Mouse (Mus musculus) cerebral cortex, adult 2 months (tissue): ENCODE measurements around the gene Ttc9.

Experiments used
- WGBS: fragments of 180-500 bp; shearing (Covaris S2); methylation state at CpG from one replicate; pipeline ENCODE4 v1.1.7; 2018; 5-methylcytosine and 5-hydroxymethylcytosine counted together

Gene Ttc9

GRCm38 (mm10) chr12:81662076-81662475 lies 31.0 kb downstream of the Ttc9 start:
- WGBS: 78% methylated on average over 4 of the region's 4 CpGs

- 85% methylated on average over 9 of the region's 9 CpGs for WGBS
These were observed 32.1 kb downstream of the Ttc9 start for GRCm38 (mm10) chr12:81663116-81663515.

- 85% methylated on average over 5 of the region's 5 CpGs for WGBS
These were observed 32.9 kb downstream of the Ttc9 start for GRCm38 (mm10) chr12:81663906-81664305.

GRCm38 (mm10) chr12:81668406-81668805 lies 37.4 kb downstream of the Ttc9 start:
- WGBS: 74% methylated on average over 9 of the region's 9 CpGs

GRCm38 (mm10) chr12:81675557-81675956 lies 44.5 kb downstream of the Ttc9 start:
- WGBS: 77% methylated on average over 2 of the region's 2 CpGs

- 74% methylated on average over 7 of the region's 7 CpGs for WGBS
These were observed 48.9 kb downstream of the Ttc9 start for GRCm38 (mm10) chr12:81679807-81680529.

- 79% methylated on average over 11 of the region's 11 CpGs for WGBS
These were observed 52.3 kb downstream of the Ttc9 start for GRCm38 (mm10) chr12:81683395-81683794.

GRCm38 (mm10) chr12:81684096-81684495 lies 53.0 kb downstream of the Ttc9 start:
- 87% methylated on average over 6 of the region's 6 CpGs for WGBS

GRCm38 (mm10) chr12:81685981-81686380 lies 54.9 kb downstream of the Ttc9 start:
- 71% methylated on average over 3 of the region's 3 CpGs for whole genome bisulfite sequencing

GRCm38 (mm10) chr12:81686406-81687117 lies 55.5 kb downstream of the Ttc9 start:
- 70% methylated on average over 12 of the region's 12 CpGs for WGBS

GRCm38 (mm10) chr12:81687873-81688272 lies 56.8 kb downstream of the Ttc9 start:
- 66% methylated on average over 5 of the region's 5 CpGs for WGBS

GRCm38 (mm10) chr12:81688537-81688936 lies 57.5 kb downstream of the Ttc9 start:
- WGBS: 52% methylated on average over 4 of the region's 4 CpGs

GRCm38 (mm10) chr12:81689505-81690056 lies 58.5 kb downstream of the Ttc9 start:
- WGBS: 49% methylated on average over 4 of the region's 4 CpGs

GRCm38 (mm10) chr12:81690111-81690510 lies 59.1 kb downstream of the Ttc9 start:
- WGBS: 98% methylated on average over 15 of the region's 15 CpGs

GRCm38 (mm10) chr12:81690751-81691150 lies 59.7 kb downstream of the Ttc9 start:
- WGBS: 71% methylated on average over 7 of the region's 7 CpGs

GRCm38 (mm10) chr12:81691177-81691730 lies 60.2 kb downstream of the Ttc9 start:
- 52% methylated on average over 8 of the region's 8 CpGs for WGBS

- WGBS: 56% methylated on average over 4 of the region's 4 CpGs
These were observed 67.0 kb downstream of the Ttc9 start for GRCm38 (mm10) chr12:81698011-81698410.

GRCm38 (mm10) chr12:81702903-81703302 lies 71.9 kb downstream of the Ttc9 start:
- 0% methylated on average over 1 of the region's 1 CpGs for WGBS

GRCm38 (mm10) chr12:81712618-81713017 lies 81.6 kb downstream of the Ttc9 start:
- WGBS: 95% methylated on average over 4 of the region's 4 CpGs
